Mouse (Mus musculus): ENCODE measurements at regions not wholly inside any gene's neighbourhood (a gene's known extent, or its start where the extent isn't known, plus 50 kb on each side); places are given as distances from the start of the nearest gene placed in this dataset.

DNA sequence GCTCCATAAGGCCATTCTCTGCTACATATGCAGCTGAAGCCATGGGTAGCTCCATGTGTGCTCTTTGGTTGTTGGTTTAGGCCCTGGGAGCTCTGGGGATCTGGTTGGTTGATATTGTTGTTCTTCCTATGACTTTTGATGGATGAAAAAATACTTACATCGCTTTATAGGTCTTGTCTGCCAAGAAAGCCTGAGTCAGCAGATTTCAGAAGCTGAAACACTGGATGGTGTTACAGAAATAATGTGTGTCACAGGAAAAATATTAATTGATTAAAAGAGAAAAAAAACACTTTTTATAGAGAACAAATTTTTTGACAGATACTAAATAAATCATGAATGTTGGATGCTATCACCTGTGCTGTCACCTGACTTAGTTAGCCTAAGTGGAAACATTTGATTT, 52.4 kb upstream of the Plxna2 start:
- H3K4me2 ChIP-seq (replicated peaks), result no peak overlapping the region
- H3K27ac ChIP-seq (replicated peaks), result no peak overlapping the region
- H3K4me1 ChIP-seq, result no peaks in the 10 kb centered on the region
- no peaks in the 10 kb centered on the region for H3K9me3 ChIP-seq
- ATAC-seq (ENCODE audit: low FRiP score, low read depth), result no peak
- no peaks in the 10 kb centered on the region for H3K36me3 ChIP-seq
- H3K4me3 ChIP-seq, result no peak overlapping the region
- 87% methylated on average over 1 of the region's 1 CpGs for WGBS
- no peak overlapping the region for H3K9ac ChIP-seq (replicated peaks)
- H3K27me3 ChIP-seq, result no peaks in the 10 kb centered on the region

DNA sequence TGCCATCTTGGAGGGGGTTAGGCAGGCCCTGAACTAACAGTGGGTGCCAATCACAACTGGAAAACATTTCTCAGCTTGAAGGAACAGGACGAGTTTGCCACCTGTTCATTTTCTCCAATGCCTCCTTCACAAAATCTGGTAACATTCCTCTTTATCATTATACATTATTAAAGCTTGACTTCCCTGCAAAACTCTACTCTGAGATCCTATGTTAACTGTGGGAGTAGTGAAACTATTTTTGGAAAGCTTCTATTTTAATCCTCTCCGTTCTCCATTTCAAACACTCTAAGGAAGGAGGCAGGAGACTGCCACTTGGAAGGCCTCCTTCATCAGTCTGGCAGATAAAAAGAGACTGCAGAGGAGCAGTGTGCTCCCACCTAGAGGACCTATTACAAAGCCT, 54.1 kb upstream of the Plxna2 start:
- no peak overlapping the region for H3K4me3 ChIP-seq
- no peaks in the 10 kb centered on the region for H3K27me3 ChIP-seq
- H3K9me3 ChIP-seq, result no peaks in the 10 kb centered on the region
- ATAC-seq (ENCODE audit: low FRiP score, low read depth), result no peak
- WGBS, result 78% methylated on average over 2 of the region's 2 CpGs
- H3K36me3 ChIP-seq, result no peaks in the 10 kb centered on the region
- H3K9ac ChIP-seq (replicated peaks), result no peak overlapping the region
- H3K4me1 ChIP-seq, result no peaks in the 10 kb centered on the region
- H3K27ac ChIP-seq (replicated peaks), result no peak overlapping the region
- H3K4me2 ChIP-seq (replicated peaks), result no peak overlapping the region

DNA sequence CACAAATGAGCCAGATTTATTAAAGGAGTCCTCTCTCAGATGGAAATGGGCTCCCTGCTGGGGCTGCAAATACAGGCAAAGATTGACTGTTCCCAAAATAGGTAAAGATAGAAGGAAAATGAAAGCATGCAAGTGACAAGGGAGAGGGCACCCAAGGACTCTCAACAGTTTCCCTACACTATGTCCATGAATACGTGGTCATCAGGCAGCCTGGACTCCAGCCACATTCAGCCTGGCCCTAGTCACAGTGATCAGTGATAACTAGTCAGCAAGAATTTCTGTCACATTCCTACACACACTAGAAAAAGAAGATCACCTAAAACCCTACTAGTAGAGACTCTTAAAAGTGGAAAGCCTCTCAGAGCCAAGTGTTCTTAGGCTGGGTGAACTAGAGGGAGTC, 56.9 kb upstream of the Plxna2 start:
- no peaks in the 10 kb centered on the region for H3K27me3 ChIP-seq
- H3K27ac ChIP-seq (replicated peaks), result no peak overlapping the region
- no peaks in the 10 kb centered on the region for H3K4me1 ChIP-seq
- 57% methylated on average over 1 of the region's 1 CpGs for WGBS
- H3K4me3 ChIP-seq, result no peak overlapping the region
- H3K9ac ChIP-seq (replicated peaks), result no peak overlapping the region
- no peaks in the 10 kb centered on the region for H3K9me3 ChIP-seq
- ATAC-seq (ENCODE audit: low FRiP score, low read depth), result no peak
- no peaks in the 10 kb centered on the region for H3K36me3 ChIP-seq
- H3K4me2 ChIP-seq (replicated peaks), result no peak overlapping the region

DNA sequence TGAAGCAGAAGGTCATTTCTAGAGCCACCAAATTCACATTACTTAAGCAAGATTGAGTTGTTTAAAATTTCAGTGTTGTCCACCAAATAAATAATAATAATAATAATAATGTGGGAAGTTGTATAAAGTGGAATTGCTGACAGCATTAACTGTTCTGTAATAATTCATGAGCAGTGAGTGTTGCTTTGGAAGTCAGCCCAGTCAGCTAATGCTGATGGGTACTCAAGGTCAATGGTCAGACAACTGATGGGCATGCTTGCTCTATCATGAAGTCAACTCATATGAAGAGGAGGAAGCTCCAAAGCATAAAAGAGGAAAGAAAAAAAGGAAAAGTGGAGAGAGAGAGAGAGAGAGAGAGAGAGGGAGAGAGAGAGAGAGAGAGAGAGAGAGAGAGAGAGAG, 69.4 kb upstream of the Plxna2 start:
- Histone ChIP-seq H3K27ac (replicated peaks) (no peak overlapping the region), H3K27me3 (no peaks in the 10 kb centered on the region), H3K4me2 (replicated peaks) (no peak overlapping the region), H3K36me3 (no peaks in the 10 kb centered on the region), H3K9ac (replicated peaks) (no peak overlapping the region), H3K4me3 (no peak overlapping the region), H3K9me3 (no peaks in the 10 kb centered on the region), H3K4me1 (no peaks in the 10 kb centered on the region)
- ATAC-seq (ENCODE audit: low FRiP score, low read depth), result no peak

DNA sequence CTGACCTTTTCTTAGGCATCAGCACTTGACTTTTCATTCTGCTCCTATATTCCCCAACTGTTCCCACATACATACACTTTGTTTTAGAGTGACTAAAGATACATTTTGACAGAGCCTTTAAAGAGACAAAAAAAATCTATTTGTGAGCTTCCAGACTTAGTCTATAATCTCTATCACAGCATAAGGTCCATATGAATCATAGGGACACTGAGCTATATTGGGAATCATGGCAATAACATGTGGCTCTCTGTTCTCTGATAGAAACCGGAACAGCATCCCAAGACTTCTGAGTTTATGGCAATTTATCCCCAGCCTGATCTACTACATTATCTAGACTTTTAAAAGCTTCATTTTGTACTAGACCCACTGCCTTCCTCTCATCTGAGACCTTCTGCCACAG, 69.8 kb upstream of the Plxna2 start:
- WGBS, result 94% methylated on average over 1 of the region's 1 CpGs
- H3K36me3 ChIP-seq, result no peaks in the 10 kb centered on the region
- H3K4me1 ChIP-seq, result no peaks in the 10 kb centered on the region
- no peak overlapping the region for H3K27ac ChIP-seq (replicated peaks)
- no peaks in the 10 kb centered on the region for H3K27me3 ChIP-seq
- no peak overlapping the region for H3K4me2 ChIP-seq (replicated peaks)
- no peaks in the 10 kb centered on the region for H3K9me3 ChIP-seq
- no peak overlapping the region for H3K9ac ChIP-seq (replicated peaks)
- no peak for ATAC-seq (ENCODE audit: low FRiP score, low read depth)
- no peak overlapping the region for H3K4me3 ChIP-seq

DNA sequence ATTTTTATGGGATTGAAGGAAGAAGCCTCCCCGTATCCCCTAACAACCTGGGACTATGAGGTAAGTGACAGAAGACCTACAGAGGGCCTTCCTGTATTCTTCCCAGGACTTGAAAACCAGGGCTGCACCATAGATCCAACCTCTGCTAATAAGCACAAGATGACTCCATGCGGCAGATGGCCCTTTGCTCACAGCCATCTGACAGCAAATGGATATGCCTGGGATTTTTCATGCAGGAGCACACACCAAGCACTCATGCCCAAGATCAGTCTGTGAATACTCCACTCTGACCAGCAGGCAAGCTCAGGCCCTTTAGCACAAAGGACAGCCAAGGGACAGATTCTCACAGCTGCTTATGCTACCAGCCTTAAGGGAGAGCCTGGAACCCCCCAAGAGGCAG, 77.1 kb upstream of the Plxna2 start:
- H3K27me3 ChIP-seq, result no peaks in the 10 kb centered on the region
- no peak overlapping the region for H3K4me3 ChIP-seq
- H3K4me1 ChIP-seq, result no peaks in the 10 kb centered on the region
- H3K36me3 ChIP-seq, result no peaks in the 10 kb centered on the region
- H3K4me2 ChIP-seq (replicated peaks), result no peak overlapping the region
- H3K9me3 ChIP-seq, result no peaks in the 10 kb centered on the region
- no peak for ATAC-seq (ENCODE audit: low FRiP score, low read depth)
- no peak overlapping the region for H3K27ac ChIP-seq (replicated peaks)
- WGBS, result 91% methylated on average over 2 of the region's 2 CpGs
- no peak overlapping the region for H3K9ac ChIP-seq (replicated peaks)

DNA sequence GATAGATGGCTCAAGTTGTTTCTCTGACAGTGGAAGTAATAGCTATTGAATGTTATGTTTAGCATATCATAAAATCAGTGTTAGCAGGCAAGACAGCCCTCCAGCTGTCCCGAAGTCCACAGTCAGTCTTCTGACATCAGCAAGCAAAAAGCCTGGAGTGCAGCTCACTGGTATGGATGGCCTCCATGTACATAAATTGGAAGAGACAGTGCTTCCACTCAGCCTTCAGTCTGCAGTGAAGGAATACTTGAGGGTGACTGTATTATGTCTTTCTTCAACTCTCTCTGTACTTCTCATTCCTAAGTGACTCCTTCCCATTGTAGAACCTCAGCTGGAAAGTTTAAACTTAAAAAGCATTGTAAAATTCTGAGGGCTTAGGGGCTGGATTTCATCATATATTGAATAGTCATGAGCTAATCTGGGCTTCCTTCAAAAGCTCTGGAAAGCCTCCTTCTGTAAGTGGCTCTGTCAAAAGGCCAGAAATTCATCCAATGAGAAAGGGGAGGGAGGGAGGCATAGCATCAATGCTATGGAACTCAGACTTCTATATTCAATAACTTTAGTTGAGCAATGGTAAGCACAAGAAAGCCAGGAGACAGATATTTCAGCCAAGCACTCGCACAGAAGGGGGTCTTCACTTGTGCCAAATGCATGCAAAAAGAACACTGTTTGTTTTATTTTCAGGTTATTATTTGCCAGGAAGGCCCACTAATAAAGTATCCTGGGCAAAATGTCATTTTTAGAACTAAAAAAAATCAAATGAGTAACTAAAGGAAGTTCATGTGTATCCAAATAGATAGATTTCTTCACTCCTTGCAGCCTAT, 90.5 kb upstream of the Plxna2 start:
- H3K4me2 ChIP-seq (replicated peaks), result no peak overlapping the region
- H3K27me3 ChIP-seq, result no peaks in the 10 kb centered on the region
- H3K27ac ChIP-seq (replicated peaks), result no peak overlapping the region
- H3K36me3 ChIP-seq, result no peaks in the 10 kb centered on the region
- H3K4me3 ChIP-seq, result no peak overlapping the region
- WGBS, result 78% methylated on average over 2 of the region's 2 CpGs
- no peaks in the 10 kb centered on the region for H3K9me3 ChIP-seq
- no peak overlapping the region for H3K9ac ChIP-seq (replicated peaks)
- no peak for ATAC-seq (ENCODE audit: low FRiP score, low read depth)
- no peaks in the 10 kb centered on the region for H3K4me1 ChIP-seq

DNA sequence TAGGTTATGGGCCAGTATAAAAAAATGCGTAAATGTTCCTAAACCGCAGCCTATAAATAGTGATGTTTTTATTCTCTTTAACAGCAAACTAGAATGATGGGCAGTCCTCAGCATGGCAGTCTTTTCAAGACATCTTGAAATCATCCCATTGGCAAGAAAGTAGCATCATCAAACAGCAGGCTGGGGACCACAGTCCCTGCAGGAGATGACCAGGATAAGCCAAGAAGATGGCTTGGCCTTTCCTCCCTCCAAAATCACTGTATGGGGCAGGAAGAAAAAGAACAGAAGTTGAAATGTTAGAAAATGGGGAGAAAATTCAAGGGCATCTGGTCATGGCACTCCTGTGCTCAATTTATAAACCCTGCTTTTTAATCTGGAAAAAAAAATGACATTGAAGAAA, 93.0 kb upstream of the Plxna2 start:
- H3K9me3 ChIP-seq, result no peaks in the 10 kb centered on the region
- H3K4me3 ChIP-seq, result no peak overlapping the region
- no peak overlapping the region for H3K27ac ChIP-seq (replicated peaks)
- no peaks in the 10 kb centered on the region for H3K36me3 ChIP-seq
- WGBS, result 97% methylated on average over 2 of the region's 2 CpGs
- no peak overlapping the region for H3K4me2 ChIP-seq (replicated peaks)
- H3K4me1 ChIP-seq, result no peaks in the 10 kb centered on the region
- no peaks in the 10 kb centered on the region for H3K27me3 ChIP-seq
- H3K9ac ChIP-seq (replicated peaks), result no peak overlapping the region
- no peak for ATAC-seq (ENCODE audit: low FRiP score, low read depth)

DNA sequence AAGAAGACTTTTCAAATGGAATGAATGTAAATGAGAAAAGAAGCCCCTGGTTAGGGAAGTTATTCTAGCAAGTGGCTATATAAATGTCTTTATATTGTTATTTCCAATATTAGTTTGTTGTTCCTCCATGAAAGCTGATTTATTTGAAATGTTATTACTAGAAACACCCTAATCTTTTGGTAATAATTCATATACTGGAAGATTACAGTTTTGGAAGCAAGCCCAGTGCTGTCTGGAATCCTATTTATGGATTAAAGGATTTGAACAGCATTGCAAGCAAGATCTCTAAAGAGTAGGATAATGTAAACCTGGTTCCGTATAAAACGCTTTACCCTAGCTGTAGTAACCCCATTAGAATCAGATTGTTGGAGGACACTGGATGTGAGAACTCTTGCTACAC, 96.8 kb upstream of the Plxna2 start:
- Histone ChIP-seq H3K4me1 (no peaks in the 10 kb centered on the region), H3K27me3 (no peaks in the 10 kb centered on the region), H3K27ac (replicated peaks) (no peak overlapping the region), H3K9ac (replicated peaks) (no peak overlapping the region), H3K4me3 (no peak overlapping the region), H3K4me2 (replicated peaks) (no peak overlapping the region), H3K36me3 (no peaks in the 10 kb centered on the region), H3K9me3 (no peaks in the 10 kb centered on the region)
- no peak for ATAC-seq (ENCODE audit: low FRiP score, low read depth)
- WGBS, result 80% methylated on average over 2 of the region's 2 CpGs

DNA sequence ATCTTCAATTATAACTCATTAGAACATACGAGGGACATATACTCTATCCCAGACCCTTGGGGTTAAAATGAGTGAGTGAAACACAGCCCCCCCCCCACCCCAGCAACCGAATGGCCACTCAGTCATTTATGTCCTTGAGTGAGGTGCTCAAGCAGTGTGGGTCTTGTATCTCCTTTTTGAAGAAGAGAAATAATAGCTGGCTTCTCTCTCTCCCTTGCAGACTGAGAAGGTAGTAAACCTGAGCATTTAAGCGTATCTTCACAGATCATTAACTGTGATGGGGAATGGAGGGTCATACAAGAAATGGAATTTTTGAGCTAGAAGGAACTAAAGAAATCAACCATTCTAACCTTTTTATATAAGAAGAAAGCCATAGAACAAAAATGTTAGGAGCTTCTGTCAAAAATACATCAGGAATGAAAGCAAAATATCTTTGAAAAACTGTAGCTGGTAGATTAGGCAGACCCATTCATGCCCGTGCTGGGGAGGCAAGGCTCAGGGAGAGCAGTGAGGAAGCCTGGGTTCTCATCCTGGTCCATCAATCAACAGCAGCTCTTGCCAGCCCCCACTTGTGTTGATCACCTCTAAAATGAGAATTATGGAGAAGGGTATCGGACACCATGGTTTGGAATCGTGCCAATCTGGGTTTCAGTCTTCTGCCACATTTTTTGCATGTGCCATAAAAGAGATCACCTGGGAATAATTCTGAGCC, 98.4 kb upstream of the Plxna2 start:
- WGBS, result 77% methylated on average over 6 of the region's 6 CpGs
- Histone ChIP-seq H3K4me2 (replicated peaks) (no peak overlapping the region), H3K4me3 (no peak overlapping the region), H3K36me3 (no peaks in the 10 kb centered on the region), H3K9me3 (no peaks in the 10 kb centered on the region), H3K9ac (replicated peaks) (no peak overlapping the region), H3K27ac (replicated peaks) (no peak overlapping the region), H3K27me3 (no peaks in the 10 kb centered on the region), H3K4me1 (no peaks in the 10 kb centered on the region)
- no peak for ATAC-seq (ENCODE audit: low FRiP score, low read depth)

DNA sequence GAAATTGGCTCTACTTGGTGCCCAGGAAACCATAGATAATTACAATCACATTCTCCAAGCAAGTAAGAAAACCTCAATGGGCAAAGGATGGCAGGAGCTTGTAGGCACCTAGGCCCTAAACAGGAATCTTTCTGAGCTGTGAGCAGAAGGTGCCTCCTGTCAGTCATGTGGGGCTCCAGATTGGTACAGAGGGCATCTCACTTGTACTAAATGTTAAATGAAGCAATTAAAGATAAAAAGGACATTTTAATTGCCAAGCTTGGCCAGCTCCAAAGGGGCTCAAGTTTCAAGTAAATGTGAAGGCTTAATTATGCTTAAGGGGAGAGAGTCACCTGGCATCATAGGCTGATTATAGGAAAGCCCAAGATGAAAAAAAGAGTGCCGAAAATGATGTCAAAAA, 101.9 kb upstream of the Plxna2 start:
- H3K9me3 ChIP-seq, result no peaks in the 10 kb centered on the region
- no peak overlapping the region for H3K4me3 ChIP-seq
- H3K4me2 ChIP-seq (replicated peaks), result no peak overlapping the region
- WGBS, result 92% methylated on average over 1 of the region's 1 CpGs
- H3K36me3 ChIP-seq, result no peaks in the 10 kb centered on the region
- no peak overlapping the region for H3K9ac ChIP-seq (replicated peaks)
- ATAC-seq (ENCODE audit: low FRiP score, low read depth), result no peak
- H3K27me3 ChIP-seq, result no peaks in the 10 kb centered on the region
- no peaks in the 10 kb centered on the region for H3K4me1 ChIP-seq
- no peak overlapping the region for H3K27ac ChIP-seq (replicated peaks)

DNA sequence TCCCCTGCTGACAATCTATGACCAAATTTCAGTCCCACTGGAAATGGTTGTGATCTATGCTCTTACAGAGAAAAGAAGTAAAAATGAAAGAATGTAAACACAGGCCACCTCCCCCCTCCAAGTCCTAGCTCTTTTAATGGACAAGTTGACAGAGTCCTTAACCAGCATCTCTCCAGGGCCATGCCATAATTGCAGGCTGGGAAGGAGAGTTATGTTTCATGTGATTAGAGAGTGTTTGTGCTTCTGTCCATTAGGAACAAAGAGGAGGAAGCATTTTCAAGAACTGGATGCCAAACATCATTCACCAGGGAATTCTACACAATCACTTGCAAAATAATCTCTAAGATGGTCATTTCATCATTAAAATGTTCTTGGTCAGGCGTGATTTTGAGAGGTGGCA, 109.7 kb upstream of the Plxna2 start:
- whole genome bisulfite sequencing, result 70% methylated on average over 1 of the region's 1 CpGs
- H3K36me3 ChIP-seq, result no peaks in the 10 kb centered on the region
- H3K9ac ChIP-seq (replicated peaks), result no peak overlapping the region

DNA sequence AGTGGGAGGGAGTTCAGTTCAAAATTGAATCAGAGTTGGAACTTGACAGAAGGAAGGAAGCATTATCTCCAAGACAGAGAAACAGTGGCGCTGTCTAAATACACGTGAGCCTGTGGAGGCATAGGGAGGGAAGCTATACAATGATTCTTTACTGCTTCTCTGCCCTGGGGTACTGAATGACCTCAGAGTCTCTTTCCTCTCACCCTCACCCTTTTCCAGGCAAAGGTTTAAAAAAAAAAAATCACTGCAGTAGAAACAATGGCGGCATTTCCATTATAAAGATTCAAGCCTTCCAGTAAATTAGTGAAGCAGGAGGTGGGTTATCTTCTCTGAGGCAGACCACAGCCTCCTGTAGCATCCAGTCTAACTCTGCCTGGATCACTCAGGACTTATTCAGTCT, 112.2 kb upstream of the Plxna2 start:
- no peak overlapping the region for H3K4me2 ChIP-seq (replicated peaks)
- H3K9ac ChIP-seq (replicated peaks), result no peak overlapping the region
- no peak overlapping the region for H3K4me3 ChIP-seq
- 36% methylated on average over 3 of the region's 3 CpGs for WGBS
- H3K4me1 ChIP-seq, result no peaks in the 10 kb centered on the region
- ATAC-seq (ENCODE audit: low FRiP score, low read depth), result no peak
- H3K9me3 ChIP-seq, result no peaks in the 10 kb centered on the region
- no peaks in the 10 kb centered on the region for H3K27me3 ChIP-seq
- no peak overlapping the region for H3K27ac ChIP-seq (replicated peaks)
- H3K36me3 ChIP-seq, result no peaks in the 10 kb centered on the region

More for the DNA sequence above, 109.7 kb upstream of the Plxna2 start:
- ATAC-seq (ENCODE audit: low FRiP score, low read depth), result no peak
- H3K4me1 ChIP-seq, result no peaks in the 10 kb centered on the region
- H3K9me3 ChIP-seq, result no peaks in the 10 kb centered on the region
- no peak overlapping the region for H3K27ac ChIP-seq (replicated peaks)
- no peak overlapping the region for H3K4me2 ChIP-seq (replicated peaks)
- H3K27me3 ChIP-seq, result no peaks in the 10 kb centered on the region
- H3K4me3 ChIP-seq, result no peak overlapping the region

Data from midbrain, embryonic 12.5 days (tissue).